Mouse (Mus musculus): ENCODE results near the gene Ugt2b35. TPM values are rescaled to one million over a fixed set of nuclear protein-coding genes. Genes with fewer than 3 reads are reported as not detected.
"Not testable (repeated sequence)": the region's sequence is repeated elsewhere in the genome, so short reads cannot be mapped to it uniquely, and the experiment has no call there.

Ugt2b35 gene
- total RNA-seq (2018; cell fraction: chromatin; rRNA removed) = not detected
- total RNA-seq (2018; cell fraction: cytosol; rRNA removed) = not detected
- not detected for total RNA-seq (2018; cell fraction: nucleus; rRNA removed)
- not detected in 3 replicates for polyA plus RNA-seq (2018)

DNA sequence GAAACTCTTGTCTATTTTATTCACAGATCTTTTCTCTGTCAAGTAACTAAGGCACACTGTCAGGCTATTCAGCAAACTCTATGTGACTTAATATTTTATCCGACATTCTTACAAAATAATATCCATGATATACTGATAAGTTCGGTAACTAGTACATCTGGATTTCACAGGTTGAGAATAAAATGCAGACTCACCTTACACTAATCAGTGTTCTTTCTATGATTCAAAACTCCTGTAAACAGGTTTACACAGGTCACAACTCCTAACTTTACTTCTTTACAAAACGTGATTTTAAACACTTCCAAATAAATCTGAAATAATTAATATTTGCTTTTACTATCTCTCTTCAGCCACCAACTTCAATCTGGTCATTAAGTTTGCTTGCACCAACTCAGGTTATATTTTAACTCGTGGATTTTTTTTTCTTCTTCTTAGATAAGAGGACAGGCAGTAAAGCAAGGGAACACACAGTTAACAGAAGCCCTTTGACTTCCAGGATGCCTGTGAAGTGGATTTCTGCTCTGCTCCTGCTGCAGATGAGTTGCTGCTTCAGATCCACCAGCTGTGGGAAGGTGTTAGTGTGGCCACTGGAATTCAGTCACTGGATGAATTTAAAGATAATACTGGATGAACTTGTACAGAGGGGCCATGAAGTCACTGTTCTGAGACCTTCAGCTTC is at the start of gene Ugt2b35:
Gene Ugt2b35, plus strand, starts transcription at position 466 of the 679 bp plus-strand sequence.
- no peak within 1 kb of the TSS for H3K4me3 ChIP-seq (ENCODE audit: inconsistent target)
- no peak within 1 kb of the TSS for H3K27ac ChIP-seq
- WGBS (ENCODE audit: missing documents) = 81% methylated on average over 4 of the region's 4 CpGs
- H3K79me2 ChIP-seq (ENCODE audit: inconsistent target) = no peaks in the 10 kb centered on the region
- H3K36me3 ChIP-seq (ENCODE audit: inconsistent target) = no peaks in the 10 kb centered on the region

GRCm38 (mm10) chr5:86960504-86960903 is 40.2 kb upstream of the Ugt2b35 start:
- Histone ChIP-seq H3K4me3 (ENCODE audit: inconsistent target) (no peak overlapping the region), H3K79me2 (ENCODE audit: inconsistent target) (no peaks in the 10 kb centered on the region), H3K27ac (no peak overlapping the region), H3K36me3 (ENCODE audit: inconsistent target) (no peaks in the 10 kb centered on the region)
- 18% methylated on average over 3 of the region's 3 CpGs for WGBS (ENCODE audit: missing documents)

DNA sequence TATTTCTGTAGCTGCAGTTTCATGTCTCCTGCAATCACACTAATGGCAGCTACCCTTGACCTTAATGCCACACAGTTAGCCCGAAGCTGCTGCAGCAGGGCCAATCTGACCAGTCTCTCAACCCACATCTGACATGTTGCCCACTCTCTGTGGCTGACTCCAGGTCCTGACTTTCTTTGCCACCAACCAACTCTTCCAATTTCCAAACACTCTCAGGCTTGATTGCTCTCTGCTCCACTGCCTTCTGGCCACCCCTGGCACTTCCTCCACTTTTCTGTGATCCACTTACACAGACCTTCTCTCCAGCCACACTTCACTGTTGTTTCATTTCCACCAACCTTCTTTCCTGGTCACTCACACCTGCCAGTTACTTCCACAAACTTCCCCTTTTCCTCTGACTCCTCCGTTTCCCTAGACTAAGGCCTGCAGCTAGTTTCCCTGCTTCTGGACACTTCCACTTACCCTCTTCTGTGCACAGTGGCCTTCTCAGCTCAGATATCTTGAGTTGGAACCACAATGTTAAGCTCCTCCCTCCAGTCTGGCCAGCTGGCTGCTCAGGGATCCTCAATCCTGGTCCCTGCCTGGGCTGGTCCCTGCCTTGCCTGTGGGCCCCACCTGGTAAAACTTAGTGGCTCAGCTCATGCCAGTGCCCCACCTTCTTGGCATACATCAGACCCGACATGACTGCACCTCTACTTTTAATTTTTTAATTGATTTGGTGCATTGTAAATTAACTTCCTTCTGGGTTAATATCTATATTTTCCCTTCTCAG is 38.9 kb upstream of the Ugt2b35 start:
- WGBS (ENCODE audit: missing documents) = 59% methylated on average over 3 of the region's 3 CpGs
- H3K27ac ChIP-seq = no peak overlapping the region

GRCm38 (mm10) chr5:86962849-86963248 is 37.8 kb upstream of the Ugt2b35 start:
- not testable (repeated sequence) for H3K27ac ChIP-seq; H3K4me3 ChIP-seq (ENCODE audit: inconsistent target); H3K79me2 ChIP-seq (ENCODE audit: inconsistent target); H3K36me3 ChIP-seq (ENCODE audit: inconsistent target)
- 64% methylated on average over 1 of the region's 1 CpGs for WGBS (ENCODE audit: missing documents)

More for the DNA sequence above, 38.9 kb upstream of the Ugt2b35 start:
- no peaks in the 10 kb centered on the region for H3K79me2 ChIP-seq (ENCODE audit: inconsistent target)
- H3K4me3 ChIP-seq (ENCODE audit: inconsistent target) = no peak overlapping the region
- no peaks in the 10 kb centered on the region for H3K36me3 ChIP-seq (ENCODE audit: inconsistent target)

- not testable (repeated sequence) for H3K36me3 ChIP-seq (ENCODE audit: inconsistent target); H3K27ac ChIP-seq; H3K79me2 ChIP-seq (ENCODE audit: inconsistent target); H3K4me3 ChIP-seq (ENCODE audit: inconsistent target)
- WGBS (ENCODE audit: missing documents) = 91% methylated on average over 5 of the region's 5 CpGs
Observed at GRCm38 (mm10) chr5:86967271-86967670, 33.4 kb upstream of the Ugt2b35 start.

- no peaks in the 10 kb centered on the region for H3K36me3 ChIP-seq (ENCODE audit: inconsistent target)
- no peak overlapping the region for H3K4me3 ChIP-seq (ENCODE audit: inconsistent target)
- H3K27ac ChIP-seq = no peak overlapping the region
- WGBS (ENCODE audit: missing documents) = 87% methylated on average over 6 of the region's 6 CpGs
- H3K79me2 ChIP-seq (ENCODE audit: inconsistent target) = no peaks in the 10 kb centered on the region
Observed at GRCm38 (mm10) chr5:87004735-87005134, 4.1 kb downstream of the Ugt2b35 start.

DNA sequence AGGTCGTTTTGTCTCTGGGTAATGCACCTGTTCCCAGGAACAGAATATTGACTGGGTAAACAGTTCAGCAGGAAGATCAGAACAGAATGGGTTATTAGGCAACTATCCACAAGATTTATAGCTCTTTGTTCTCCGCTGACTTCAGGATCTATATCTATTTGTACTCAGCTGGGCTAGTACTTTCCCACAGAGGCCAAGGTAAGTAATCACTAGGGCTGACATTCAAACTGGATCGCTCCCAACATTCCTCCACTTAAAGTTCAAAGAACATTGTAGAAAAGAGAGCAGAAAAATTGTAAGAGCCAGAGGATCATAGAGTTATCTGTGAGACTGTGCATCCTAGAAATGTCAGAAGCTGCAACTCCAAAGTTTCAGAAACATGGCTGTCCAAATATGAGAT is 14.8 kb downstream of the Ugt2b35 start:
- no peaks in the 10 kb centered on the region for H3K36me3 ChIP-seq (ENCODE audit: inconsistent target)
- WGBS (ENCODE audit: missing documents) = 61% methylated on average over 3 of the region's 3 CpGs
- H3K79me2 ChIP-seq (ENCODE audit: inconsistent target) = no peaks in the 10 kb centered on the region
- H3K4me3 ChIP-seq (ENCODE audit: inconsistent target) = no peak overlapping the region
- H3K27ac ChIP-seq = no peak overlapping the region

GRCm38 (mm10) chr5:87027359-87027758 is 26.7 kb downstream of the Ugt2b35 start:
- H3K79me2 ChIP-seq (ENCODE audit: inconsistent target) = no peaks in the 10 kb centered on the region
- no peak overlapping the region for H3K27ac ChIP-seq
- H3K36me3 ChIP-seq (ENCODE audit: inconsistent target) = no peaks in the 10 kb centered on the region
- no peak overlapping the region for H3K4me3 ChIP-seq (ENCODE audit: inconsistent target)
- 68% methylated on average over 3 of the region's 3 CpGs for WGBS (ENCODE audit: missing documents)

DNA sequence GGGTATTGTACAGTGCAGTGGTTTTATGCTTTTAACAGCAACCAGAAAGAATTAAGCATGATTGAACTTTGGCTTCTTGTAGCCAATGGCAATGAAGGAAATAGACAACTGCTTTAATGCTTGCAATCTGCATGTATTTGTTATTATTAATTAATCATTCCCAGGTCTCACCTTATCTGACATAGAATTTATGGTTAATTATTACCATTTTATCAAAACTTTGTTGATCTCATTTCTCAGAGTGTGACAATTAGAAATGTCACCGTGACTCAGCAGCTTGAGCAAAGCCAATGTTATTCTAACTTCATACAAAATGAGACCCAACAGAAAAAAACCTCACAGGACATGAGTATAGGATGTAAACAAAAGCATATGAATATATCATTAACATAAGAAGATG is 30.0 kb downstream of the Ugt2b35 start:
- H3K79me2 ChIP-seq (ENCODE audit: inconsistent target) = no peaks in the 10 kb centered on the region
- no peaks in the 10 kb centered on the region for H3K36me3 ChIP-seq (ENCODE audit: inconsistent target)
- H3K4me3 ChIP-seq (ENCODE audit: inconsistent target) = no peak overlapping the region
- no peak overlapping the region for H3K27ac ChIP-seq
- WGBS (ENCODE audit: missing documents) = 93% methylated on average over 1 of the region's 1 CpGs

Other genes starting within 250 kb of the Ugt2b35 start
- 45.8 to 96.4 TPM (median 46.7 TPM) in 3 replicates for gene Ythdc1, start 196.6 kb upstream of the Ugt2b35 start, polyA plus RNA-seq (2018)
- gene Ugt2b34, start 93.9 kb upstream of the Ugt2b35 start, polyA plus RNA-seq (2018) = not detected in 3 replicates
- gene Ugt2b1, start 74.3 kb upstream of the Ugt2b35 start, polyA plus RNA-seq (2018) = not detected in 3 replicates
- gene Ugt2b36, start 91.7 kb downstream of the Ugt2b35 start, polyA plus RNA-seq (2018) = not detected in 3 replicates
- not detected in 3 replicates for gene Ugt2b5, start 139.5 kb downstream of the Ugt2b35 start, polyA plus RNA-seq (2018)